8 mouse cellular contexts compared by ENCODE assay signal in genomic region chr1:126737554-126738290, GRCm38 (mm10).
DNase-seq lines count a peak whose midpoint lies in the region; ATAC-seq and TF ChIP-seq lines count a peak whose summit lies in the region.

No protein-coding gene starts in this region.

- WGBS in liver, embryonic 16.5 days (ENCODE audit: insufficient replicate concordance), result 3% methylated on average over 18 of the region's 18 CpGs
- WGBS in olfactory bulb, adult 2 months, result 3% methylated on average over 18 of the region's 18 CpGs

- no peaks in the 10 kb centered on the region for H3K27me3 ChIP-seq in liver, embryonic 16.5 days (ENCODE audit: control insufficient read depth, insufficient read depth, low read depth, low read length)

- H3K36me3 ChIP-seq in liver, embryonic 16.5 days (ENCODE audit: control insufficient read depth, insufficient read depth), result no peaks in the 10 kb centered on the region

- TF ChIP-seq POLR2A in olfactory bulb, adult 2 months (IDR thresholded peaks at IDR 0.05; ENCODE audit: insufficient read depth, low read depth, low read length), result no peak

- no peaks in the 10 kb centered on the region for H3K4me1 ChIP-seq in liver, embryonic 16.5 days (ENCODE audit: control insufficient read depth, low read depth, low read length)
- H3K4me1 ChIP-seq in olfactory bulb, adult 2 months (ENCODE audit: control insufficient read depth, insufficient read depth, low read length), result peaks cover 7% of the 10 kb centered on the region

- peak overlapping the region; percentile 59 for H3K4me3 ChIP-seq in layer of hippocampus, adult 2 months
- peak overlapping the region; percentile 51 for H3K4me3 ChIP-seq in liver, embryonic 16.5 days (ENCODE audit: low read depth, low read length)
- peak overlapping the region; percentile 42 for H3K4me3 ChIP-seq in olfactory bulb, adult 2 months (ENCODE audit: insufficient read depth, low read depth, low read length)

- no peak overlapping the region for H3K9ac ChIP-seq in liver, embryonic 16.5 days (ENCODE audit: low read depth, low read length)

- DNase-seq in ZHBTc4 (ENCODE audit: low read depth, low spot score), result peak; percentile 22
- DNase-seq in cerebellum, adult 8-10 months, result peak; percentile 7
- peak; percentile 21 to 28 for DNase-seq in frontal cortex, postnatal 14 days (ENCODE audit: low spot score in 2 of 2)
- DNase-seq in layer of hippocampus, adult 2 months (ENCODE audit: low spot score in 2 of 2), result peak; percentile 18 to 26
- DNase-seq in c-Kit-positive CD71-positive TER-119-positive erythroid progenitor cells, embryonic 14.5 days (ENCODE audit: low spot score), result no peak

- H3K4me2 ChIP-seq in liver, embryonic 16.5 days (ENCODE audit: low read depth, low read length), result peak overlapping the region; percentile 58

- no peaks in the 10 kb centered on the region for H3K9me3 ChIP-seq in liver, embryonic 16.5 days (replicated peaks; ENCODE audit: control insufficient read depth, low read length)

- TF ChIP-seq CTCF in layer of hippocampus, adult 2 months (conservative IDR thresholded peaks at IDR 0.05), result no peak
- no peak for TF ChIP-seq CTCF in olfactory bulb, adult 2 months (IDR thresholded peaks at IDR 0.05; ENCODE audit: insufficient read depth, low read depth, low read length)

- peak; percentile 62 to 68 for ATAC-seq in hematopoietic stem cell, adult 5-6 weeks (replicated peaks in 1 of 2; ENCODE audit: insufficient read depth in 1 of 2, low FRiP score in 2 of 2, low TSS enrichment in 1 of 2, low read depth in 1 of 2, poor library complexity in 2 of 2, severe bottlenecking in 2 of 2)
- ATAC-seq in liver, embryonic 16.5 days (ENCODE audit: low read depth), result peak; percentile 43; the same call in 1 of the 2 replicates

- H3K27ac ChIP-seq in layer of hippocampus, adult 2 months, result peak overlapping the region; percentile 63
- H3K27ac ChIP-seq in liver, embryonic 16.5 days (ENCODE audit: low read length), result no peak overlapping the region
- no peak overlapping the region for H3K27ac ChIP-seq in olfactory bulb, adult 2 months (ENCODE audit: insufficient read depth, low read depth, low read length)
